Mouse (Mus musculus): ENCODE measurements around the gene Syt7. TPM values are rescaled to one million over a fixed set of nuclear protein-coding genes. Genes with fewer than 3 reads are reported as not detected.
A peak's percentile ranks its signal among the peaks of the same experiment; 100 is the strongest.

Gene Syt7
- polyA plus RNA-seq, 1 experiment from 2014 or later: 1.5 TPM

DNA sequence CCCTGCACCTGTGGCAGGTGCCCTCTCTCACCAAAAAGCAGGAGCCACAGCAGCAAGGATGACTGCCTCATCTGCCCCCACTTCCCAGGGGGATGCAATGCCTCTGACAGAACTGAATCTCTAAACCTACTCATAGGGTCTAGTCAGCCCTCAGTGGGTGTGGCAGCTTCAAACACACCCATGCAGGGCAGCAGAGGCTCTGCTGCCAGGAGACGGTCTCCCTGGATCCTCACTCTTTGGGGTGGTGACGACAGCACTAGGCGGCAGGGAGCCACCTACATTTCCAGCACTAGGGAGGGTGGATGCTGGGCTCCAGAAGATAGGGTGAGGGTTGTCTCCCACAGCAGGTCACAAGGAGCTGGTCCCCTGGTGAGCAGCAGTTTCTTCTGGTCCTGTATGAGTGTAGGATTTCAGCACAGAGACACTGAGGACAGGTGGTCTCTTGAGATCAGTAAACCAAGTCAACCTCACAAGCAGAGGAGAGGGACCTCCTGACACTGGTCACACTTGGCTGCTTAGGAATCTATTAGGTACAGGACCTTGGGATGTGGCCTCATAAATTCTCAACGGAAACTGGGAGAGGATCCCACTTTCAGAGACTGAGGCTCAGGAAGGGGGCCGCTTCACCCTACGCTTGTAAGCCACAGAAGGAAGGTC lies 26.3 kb upstream of the Syt7 start:
- no peak overlapping the region for H3K27ac ChIP-seq
- H3K4me3 ChIP-seq: no peak overlapping the region
- 68% methylated on average over 6 of the region's 6 CpGs for WGBS

DNA sequence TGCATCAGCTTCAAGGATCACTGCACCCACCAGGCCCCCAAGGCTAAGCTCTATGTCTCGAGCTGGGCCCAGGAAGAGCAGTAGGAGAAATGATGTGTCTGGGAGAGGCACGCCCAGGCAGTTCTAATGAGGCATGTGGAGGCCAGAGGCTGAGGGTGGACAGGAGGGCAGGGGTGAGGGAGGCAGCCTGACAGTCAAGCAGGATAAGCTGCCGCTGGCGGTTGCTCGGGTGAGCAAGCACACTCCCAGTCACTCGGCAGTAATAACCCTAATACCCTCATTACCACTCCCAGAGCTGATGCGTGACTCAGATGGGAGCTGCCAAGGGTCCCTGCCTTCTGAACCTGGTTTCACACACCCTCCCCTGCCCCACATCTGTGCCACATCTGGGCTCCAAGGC lies 25.0 kb upstream of the Syt7 start:
- Histone ChIP-seq H3K9me3 (no peaks in the 10 kb centered on the region), H3K4me1 (replicated peaks) (peaks cover 29% of the 10 kb centered on the region), H3K27ac (peak overlapping the region; percentile 36), H3K36me3 (no peaks in the 10 kb centered on the region), H3K27me3 (ENCODE audit: insufficient read depth, poor library complexity, severe bottlenecking) (no peaks in the 10 kb centered on the region; the same call in 1 of the 2 replicates), H3K4me3 (no peak overlapping the region)
- 39% methylated on average over 7 of the region's 7 CpGs for WGBS
- DNase-seq (ENCODE audit: low spot score): no peak

More for the DNA sequence above, 26.3 kb upstream of the Syt7 start:
- Histone ChIP-seq H3K36me3 (no peaks in the 10 kb centered on the region), H3K4me1 (replicated peaks) (peaks cover 35% of the 10 kb centered on the region), H3K9me3 (no peaks in the 10 kb centered on the region), H3K27me3 (ENCODE audit: insufficient read depth, poor library complexity, severe bottlenecking) (no peaks in the 10 kb centered on the region; the same call in 1 of the 2 replicates)
- no peak for DNase-seq (ENCODE audit: low spot score)

DNA sequence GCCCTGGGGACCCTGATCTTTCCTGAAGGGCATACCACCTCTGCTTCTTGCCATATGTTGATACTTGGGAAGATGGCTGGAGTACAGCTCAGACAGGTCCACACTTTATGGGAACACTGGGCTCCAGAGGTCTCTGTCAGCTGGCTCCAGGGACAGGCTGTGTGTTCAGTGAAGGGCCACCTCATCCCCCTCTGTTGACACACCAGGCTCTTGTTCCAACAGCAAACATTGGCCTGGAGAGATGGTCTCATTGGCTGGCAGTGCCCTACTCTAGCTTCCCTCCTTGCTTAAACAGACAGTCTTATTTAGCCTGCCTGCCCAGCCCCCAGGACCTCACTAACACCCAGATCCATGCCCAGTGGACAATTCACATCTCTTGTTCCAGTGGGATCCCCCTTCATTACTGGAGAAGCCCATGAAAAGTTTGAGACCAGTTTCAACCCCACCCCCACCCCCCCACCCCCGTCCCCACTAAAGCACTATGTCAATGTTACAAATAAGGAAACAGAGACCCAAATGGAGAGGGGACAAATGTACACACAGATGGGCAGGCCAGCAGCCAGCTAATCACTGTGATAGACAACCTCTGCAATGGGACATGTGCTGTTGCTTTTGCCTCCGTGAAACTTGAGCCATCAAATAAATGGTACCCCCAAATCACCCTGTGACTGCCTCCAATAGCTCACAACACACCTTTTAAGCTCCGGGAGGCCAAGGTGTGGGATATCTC lies 22.6 kb upstream of the Syt7 start:
- H3K36me3 ChIP-seq: no peaks in the 10 kb centered on the region
- H3K9me3 ChIP-seq: no peaks in the 10 kb centered on the region
- H3K4me3 ChIP-seq: no peak overlapping the region
- peaks cover 29% of the 10 kb centered on the region for H3K4me1 ChIP-seq (replicated peaks)
- H3K27ac ChIP-seq: no peak overlapping the region
- 80% methylated on average over 3 of the region's 3 CpGs for WGBS
- DNase-seq (ENCODE audit: low spot score): no peak
- no peaks in the 10 kb centered on the region; the same call in 1 of the 2 replicates for H3K27me3 ChIP-seq (ENCODE audit: insufficient read depth, poor library complexity, severe bottlenecking)

DNA sequence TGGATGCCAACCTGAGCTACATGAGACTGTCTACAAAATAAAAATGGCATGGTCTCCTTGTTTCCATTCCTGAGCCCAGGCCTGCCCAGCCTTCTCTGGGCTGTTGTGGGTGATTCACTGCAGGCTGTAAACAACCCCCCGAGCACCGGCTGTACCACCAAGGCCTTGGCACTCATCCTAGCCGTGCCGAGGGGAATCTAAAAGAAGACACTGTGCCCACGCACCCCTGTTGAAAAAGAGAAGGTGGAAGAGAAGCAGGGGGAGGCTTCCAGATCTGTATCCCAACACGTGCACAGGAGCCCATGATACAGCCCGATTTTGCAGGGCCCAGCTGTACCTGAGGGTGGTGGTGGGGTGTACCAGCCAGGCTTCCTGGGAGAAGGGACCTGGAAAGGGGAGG lies 21.1 kb upstream of the Syt7 start:
- Histone ChIP-seq H3K9me3 (no peaks in the 10 kb centered on the region), H3K4me1 (replicated peaks) (peaks cover 25% of the 10 kb centered on the region), H3K27ac (no peak overlapping the region), H3K36me3 (no peaks in the 10 kb centered on the region), H3K4me3 (no peak overlapping the region), H3K27me3 (ENCODE audit: insufficient read depth, poor library complexity, severe bottlenecking) (no peaks in the 10 kb centered on the region)
- WGBS: 90% methylated on average over 7 of the region's 7 CpGs
- no peak for DNase-seq (ENCODE audit: low spot score)

DNA sequence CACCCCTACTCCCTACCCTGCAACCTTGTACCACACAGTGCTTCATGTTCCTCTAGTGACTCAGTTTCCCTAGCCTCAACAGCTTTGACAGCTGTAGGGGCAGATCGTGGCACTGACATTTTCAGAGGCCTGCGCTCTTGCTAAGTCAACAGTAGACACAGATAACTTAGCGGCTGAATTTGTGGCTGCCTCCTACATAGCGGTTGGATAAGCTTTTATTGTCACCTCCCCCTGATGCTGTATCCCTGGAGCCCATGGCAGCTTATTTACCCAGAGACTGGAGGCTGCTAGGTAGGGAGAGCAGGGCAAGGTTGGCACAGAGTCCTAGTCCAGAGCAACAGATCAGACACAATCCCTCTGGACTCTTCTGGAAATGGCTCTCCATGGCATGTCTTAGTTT lies 19.0 kb upstream of the Syt7 start:
- Histone ChIP-seq H3K27ac (no peak overlapping the region), H3K27me3 (ENCODE audit: insufficient read depth, poor library complexity, severe bottlenecking) (no peaks in the 10 kb centered on the region), H3K9me3 (no peaks in the 10 kb centered on the region), H3K4me3 (no peak overlapping the region), H3K36me3 (no peaks in the 10 kb centered on the region), H3K4me1 (replicated peaks) (peaks cover 10% of the 10 kb centered on the region)
- no peak for DNase-seq (ENCODE audit: low spot score)
- 93% methylated on average over 4 of the region's 4 CpGs for WGBS

DNA sequence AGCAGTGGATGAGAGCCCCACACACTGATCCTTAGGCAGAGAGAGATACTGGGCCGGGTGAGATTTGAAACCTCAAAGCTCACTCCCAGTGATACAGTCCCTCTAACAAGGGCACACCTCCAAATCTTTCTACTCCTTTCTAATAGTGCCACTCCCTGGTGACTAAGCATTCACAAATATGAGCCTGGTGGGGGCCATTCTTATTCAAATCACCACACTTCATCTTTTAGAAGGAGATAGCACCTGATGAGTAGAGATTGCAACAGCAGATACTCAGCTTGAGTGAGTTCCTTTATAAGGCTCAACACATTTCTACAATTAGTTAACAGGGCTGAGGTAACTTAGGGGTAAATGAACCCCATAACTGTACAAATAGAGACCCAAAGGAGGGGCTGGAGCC lies 15.7 kb upstream of the Syt7 start:
- WGBS: 88% methylated on average over 1 of the region's 1 CpGs
- Histone ChIP-seq H3K36me3 (no peaks in the 10 kb centered on the region), H3K9me3 (no peaks in the 10 kb centered on the region), H3K4me3 (no peak overlapping the region), H3K4me1 (replicated peaks) (peaks cover 7% of the 10 kb centered on the region; the same call in 1 of the 2 replicates), H3K27ac (no peak overlapping the region), H3K27me3 (ENCODE audit: insufficient read depth, poor library complexity, severe bottlenecking) (peaks cover 5% of the 10 kb centered on the region)
- DNase-seq (ENCODE audit: low spot score): no peak

DNA sequence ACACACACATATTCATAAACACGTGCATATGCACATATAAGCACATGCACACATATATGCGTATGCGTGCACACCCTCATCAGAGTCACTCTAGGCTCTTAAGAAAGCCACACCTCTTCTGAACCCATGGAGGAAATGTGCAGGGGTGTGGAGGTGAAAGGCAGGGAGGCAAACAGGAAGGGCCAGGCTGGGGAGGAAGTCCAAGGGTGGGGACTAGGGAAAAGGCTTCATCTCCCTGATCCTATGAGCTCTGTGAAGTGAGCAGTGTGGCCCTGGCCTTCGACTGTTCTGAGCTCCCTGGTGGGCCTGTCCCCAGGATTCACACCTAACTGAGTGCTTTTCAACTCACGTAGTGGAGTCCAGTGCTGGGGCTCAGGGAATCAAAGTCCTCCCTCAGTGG lies 13.6 kb upstream of the Syt7 start:
- Histone ChIP-seq H3K27me3 (ENCODE audit: insufficient read depth, poor library complexity, severe bottlenecking) (peaks cover 5% of the 10 kb centered on the region), H3K4me3 (no peak overlapping the region), H3K27ac (no peak overlapping the region), H3K36me3 (no peaks in the 10 kb centered on the region), H3K9me3 (no peaks in the 10 kb centered on the region), H3K4me1 (replicated peaks) (peaks cover 8% of the 10 kb centered on the region; the same call in 1 of the 2 replicates)
- no peak for DNase-seq (ENCODE audit: low spot score)
- WGBS: 78% methylated on average over 5 of the region's 5 CpGs

DNA sequence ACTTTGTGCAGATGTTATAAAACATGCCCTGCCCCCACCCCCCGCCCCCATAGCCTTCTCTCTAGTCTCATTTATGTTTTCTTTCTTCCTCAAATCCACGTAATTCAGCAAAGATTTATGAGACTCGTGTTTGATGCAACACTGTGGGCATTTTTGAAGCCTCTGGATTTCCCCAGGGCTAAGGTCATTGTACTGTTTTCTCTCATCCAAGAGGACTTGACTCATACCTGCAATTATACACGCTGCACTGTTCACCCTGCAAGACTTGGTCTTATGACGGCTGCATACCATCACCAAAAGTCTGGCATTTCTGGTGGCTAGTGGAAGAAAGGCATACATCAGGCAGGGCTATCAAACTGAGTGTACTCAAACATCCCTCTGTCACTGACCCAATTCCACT lies 8.9 kb upstream of the Syt7 start:
- H3K36me3 ChIP-seq: no peaks in the 10 kb centered on the region
- peaks cover 32% of the 10 kb centered on the region for H3K27me3 ChIP-seq (ENCODE audit: insufficient read depth, poor library complexity, severe bottlenecking)
- peaks cover 16% of the 10 kb centered on the region; the same call in 1 of the 2 replicates for H3K4me1 ChIP-seq (replicated peaks)
- 89% methylated on average over 5 of the region's 5 CpGs for WGBS
- no peak overlapping the region for H3K4me3 ChIP-seq
- no peaks in the 10 kb centered on the region for H3K9me3 ChIP-seq
- DNase-seq (ENCODE audit: low spot score): no peak
- H3K27ac ChIP-seq: no peak overlapping the region

DNA sequence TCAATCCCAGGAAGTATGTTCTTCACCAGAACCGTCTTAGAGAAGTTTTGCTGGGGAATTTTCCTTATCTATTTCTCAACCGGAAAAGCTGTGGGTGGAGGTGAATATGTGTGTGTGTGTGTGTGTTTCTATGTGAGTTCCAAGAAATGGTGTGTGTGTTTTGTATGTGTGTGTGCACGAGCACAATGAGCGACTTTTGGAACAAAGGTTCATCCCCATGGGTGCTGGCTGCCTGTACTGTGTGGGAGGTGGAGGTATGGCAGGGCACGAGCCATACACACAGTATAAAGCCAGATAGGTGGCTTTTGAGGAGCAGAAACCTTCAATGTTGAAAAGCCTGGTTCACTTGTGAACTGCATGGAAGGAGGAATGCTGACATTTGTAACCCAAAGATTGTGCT lies 1.2 kb upstream of the Syt7 start:
- Histone ChIP-seq H3K9me3 (no peaks in the 10 kb centered on the region), H3K36me3 (no peaks in the 10 kb centered on the region), H3K27me3 (ENCODE audit: insufficient read depth, poor library complexity, severe bottlenecking) (peaks cover 68% of the 10 kb centered on the region), H3K27ac (no peak overlapping the region), H3K4me3 (no peak overlapping the region), H3K4me1 (replicated peaks) (peaks cover 36% of the 10 kb centered on the region)
- 80% methylated on average over 5 of the region's 5 CpGs for WGBS
- no peak for DNase-seq (ENCODE audit: low spot score)

DNA sequence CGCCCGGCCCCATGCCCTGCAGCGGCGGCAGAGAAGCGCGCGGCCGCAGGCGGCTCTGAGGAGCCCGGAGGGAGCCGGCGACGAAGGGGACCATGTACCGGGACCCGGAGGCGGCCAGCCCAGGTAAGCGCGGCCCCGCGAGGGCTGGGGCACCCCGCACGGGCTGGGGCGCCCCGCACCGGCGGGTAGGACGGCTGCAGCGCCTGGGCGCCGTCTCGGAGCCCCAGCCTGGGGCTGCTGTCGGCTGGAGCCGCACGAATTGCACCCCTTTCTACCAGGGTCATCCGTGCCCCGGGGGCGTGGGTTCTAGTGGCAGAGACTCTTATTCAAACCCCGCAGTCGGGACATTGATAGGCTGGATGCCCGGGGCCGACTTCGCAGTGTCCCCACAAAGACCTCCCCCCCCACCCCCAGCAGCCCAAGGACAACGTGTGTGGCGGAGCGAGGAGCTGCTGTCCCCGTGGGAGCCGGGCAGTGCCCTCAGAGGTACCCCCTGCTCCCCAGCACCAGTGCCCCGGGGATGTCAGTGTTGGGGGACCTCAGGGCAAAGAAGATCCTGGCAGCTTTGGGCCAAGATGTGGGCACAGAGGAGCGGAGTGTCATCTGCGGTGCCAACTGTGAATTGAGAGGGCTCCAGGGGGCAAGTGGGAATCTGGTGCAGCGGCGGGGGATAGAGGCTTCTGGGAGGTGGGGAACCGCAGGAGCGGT lies 655 bp downstream of the Syt7 start:
- Histone ChIP-seq H3K36me3 (no peaks in the 10 kb centered on the region), H3K4me3 (peak overlapping the region; percentile 79), H3K4me1 (replicated peaks) (peaks cover 50% of the 10 kb centered on the region), H3K27me3 (ENCODE audit: insufficient read depth, poor library complexity, severe bottlenecking) (peaks cover 59% of the 10 kb centered on the region), H3K27ac (peak overlapping the region; percentile 87), H3K9me3 (no peaks in the 10 kb centered on the region)
- under 1% methylated on average over 54 of the region's 54 CpGs for WGBS
- no peak for DNase-seq (ENCODE audit: low spot score)

DNA sequence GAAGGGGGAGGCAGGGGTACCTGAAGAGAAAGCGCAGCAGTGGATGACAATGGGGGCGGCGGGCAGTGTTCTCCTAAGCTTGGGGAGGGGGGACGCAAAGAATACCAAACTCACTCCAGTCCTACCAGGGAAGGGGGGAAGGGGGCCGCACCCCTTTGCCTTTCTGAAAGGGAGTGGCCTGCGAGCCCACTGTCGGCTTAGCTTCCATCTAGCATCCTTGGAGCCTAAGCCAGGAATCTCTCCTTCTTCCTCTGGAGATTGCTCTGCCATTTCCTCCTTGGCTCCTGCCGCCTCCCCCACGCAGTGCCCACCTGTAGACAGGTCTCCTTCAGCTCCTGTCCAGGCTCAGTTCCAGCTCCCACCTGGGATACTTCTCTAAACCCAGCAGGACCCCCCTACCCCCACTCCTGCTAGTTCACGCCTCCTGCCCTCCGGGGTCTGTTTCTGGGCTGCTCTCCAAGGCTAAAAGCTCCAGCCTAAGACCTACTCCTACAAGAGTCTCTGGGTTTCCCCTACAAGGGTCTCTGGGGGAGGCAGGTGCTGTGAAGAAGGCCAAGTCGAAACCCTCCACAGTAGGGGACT lies 1.3 kb downstream of the Syt7 start:
- no peak for DNase-seq (ENCODE audit: low spot score)
- 15% methylated on average over 12 of the region's 12 CpGs for WGBS
- peak overlapping the region; percentile 79 for H3K4me3 ChIP-seq
- H3K36me3 ChIP-seq: no peaks in the 10 kb centered on the region
- H3K9me3 ChIP-seq: no peaks in the 10 kb centered on the region
- peaks cover 54% of the 10 kb centered on the region for H3K4me1 ChIP-seq (replicated peaks)
- H3K27ac ChIP-seq: peak overlapping the region; percentile 87; the same call in 1 of the 2 replicates
- H3K27me3 ChIP-seq (ENCODE audit: insufficient read depth, poor library complexity, severe bottlenecking): peaks cover 58% of the 10 kb centered on the region

DNA sequence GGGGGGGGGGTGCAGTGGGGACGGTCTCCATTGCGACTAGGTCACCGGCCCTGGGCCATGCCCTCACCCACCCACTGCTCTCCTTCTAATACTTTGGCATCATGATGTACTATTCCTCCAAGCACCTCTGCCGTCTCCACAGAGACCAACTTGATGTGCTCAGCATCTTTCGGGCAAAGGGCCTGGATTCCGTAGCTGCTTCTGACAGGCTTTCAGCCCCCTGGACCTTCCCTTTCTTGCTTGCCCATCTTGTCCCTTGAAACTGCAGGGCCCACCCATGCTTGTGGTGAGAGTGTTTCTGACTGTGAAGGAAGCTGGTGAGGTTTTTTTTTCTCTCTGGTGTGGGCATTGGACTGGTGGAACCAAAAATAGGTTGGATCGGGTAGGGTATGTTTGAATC lies 2.1 kb downstream of the Syt7 start:
- H3K4me3 ChIP-seq: no peak overlapping the region
- H3K36me3 ChIP-seq: no peaks in the 10 kb centered on the region
- no peak overlapping the region for H3K27ac ChIP-seq
- WGBS: 80% methylated on average over 7 of the region's 7 CpGs
- peaks cover 51% of the 10 kb centered on the region for H3K4me1 ChIP-seq (replicated peaks)
- H3K27me3 ChIP-seq (ENCODE audit: insufficient read depth, poor library complexity, severe bottlenecking): peaks cover 50% of the 10 kb centered on the region
- H3K9me3 ChIP-seq: no peaks in the 10 kb centered on the region
- no peak for DNase-seq (ENCODE audit: low spot score)

DNA sequence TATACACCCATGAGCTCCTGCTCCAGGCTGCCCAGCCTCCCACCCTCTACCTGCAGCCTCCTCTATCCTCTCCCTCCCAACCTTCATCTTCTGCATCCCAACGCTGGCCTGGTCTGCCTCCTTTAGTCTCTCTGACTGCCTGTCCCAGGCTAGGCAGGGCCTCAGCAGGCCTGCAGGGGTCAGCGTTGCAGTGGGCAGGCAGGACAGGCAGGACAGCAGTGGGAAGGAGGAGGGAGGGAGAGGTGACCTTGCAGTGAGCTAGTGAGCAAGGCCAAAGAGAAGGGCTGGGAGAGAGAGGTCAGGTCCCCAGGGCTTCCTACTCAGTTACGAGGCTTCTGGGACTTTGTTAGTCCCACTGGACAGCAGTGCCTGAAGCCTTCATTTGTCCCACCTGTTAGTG lies 3.1 kb downstream of the Syt7 start:
- Histone ChIP-seq H3K36me3 (no peaks in the 10 kb centered on the region), H3K4me3 (no peak overlapping the region), H3K9me3 (no peaks in the 10 kb centered on the region), H3K4me1 (replicated peaks) (peaks cover 51% of the 10 kb centered on the region), H3K27me3 (ENCODE audit: insufficient read depth, poor library complexity, severe bottlenecking) (peaks cover 47% of the 10 kb centered on the region), H3K27ac (no peak overlapping the region)
- WGBS: 16% methylated on average over 3 of the region's 3 CpGs
- peak; percentile 44 for DNase-seq (ENCODE audit: low spot score)
